Mouse (Mus musculus) bone marrow, adult 2 months (tissue): ENCODE measurements around the gene Nr5a2. TPM values are rescaled to one million over a fixed set of nuclear protein-coding genes. Genes with fewer than 3 reads are reported as not detected.

Experiments used
- H3K27ac ChIP-seq: fragments of 200-500 bp; 2 replicates; pipeline ENCODE4 v1.5.1; 2012; ENCODE audit warnings: low read depth, mild to moderate bottlenecking, control low read depth, inconsistent platforms, low read length; ENCODE audit not compliant: control insufficient read depth, poor library complexity, insufficient read depth
- H3K4me1 ChIP-seq: fragments of 200-500 bp; 2 replicates; pipeline ENCODE4 v1.6.1; 2011; ENCODE audit warnings: low read length; ENCODE audit not compliant: control insufficient read depth, insufficient read depth
- H3K4me3 ChIP-seq: fragments of 200-500 bp; replicated peaks from 2 replicates; pipeline ENCODE3; 2011; ENCODE audit warnings: mild to moderate bottlenecking, low read depth, low read length, control low read depth; ENCODE audit not compliant: control insufficient read depth
- CTCF ChIP-seq: fragments of 200-500 bp; IDR thresholded peaks from 2 replicates; pipeline ENCODE4 v1.5.1; 2011; ENCODE audit warnings: low read length, control low read depth; ENCODE audit not compliant: control insufficient read depth, insufficient read depth
- POLR2A ChIP-seq: fragments of 200-500 bp; IDR thresholded peaks from 2 replicates; pipeline ENCODE4 v1.6.1; 2011; ENCODE audit warnings: low read depth, mild to moderate bottlenecking, control low read depth, low read length, borderline replicate concordance; ENCODE audit not compliant: control insufficient read depth
- WGBS: fragments of 180-500 bp; shearing (Covaris S2); methylation state at CpG from one replicate; pipeline ENCODE4 v1.1.7; 2018; 5-methylcytosine and 5-hydroxymethylcytosine counted together
- polyA plus RNA-seq: library from polyadenylated mRNA; stranded (reverse); fragments of >200 nt; gene quantifications from 2 replicates; pipeline ENCODE4 v1.2.4, GENCODE M21; 2011; ENCODE audit warnings: low replicate concordance; ENCODE audit not compliant: missing spikeins, insufficient read depth, insufficient read length

Nr5a2 gene
- polyA plus RNA-seq, 1 experiment: 2.3 TPM

DNA sequence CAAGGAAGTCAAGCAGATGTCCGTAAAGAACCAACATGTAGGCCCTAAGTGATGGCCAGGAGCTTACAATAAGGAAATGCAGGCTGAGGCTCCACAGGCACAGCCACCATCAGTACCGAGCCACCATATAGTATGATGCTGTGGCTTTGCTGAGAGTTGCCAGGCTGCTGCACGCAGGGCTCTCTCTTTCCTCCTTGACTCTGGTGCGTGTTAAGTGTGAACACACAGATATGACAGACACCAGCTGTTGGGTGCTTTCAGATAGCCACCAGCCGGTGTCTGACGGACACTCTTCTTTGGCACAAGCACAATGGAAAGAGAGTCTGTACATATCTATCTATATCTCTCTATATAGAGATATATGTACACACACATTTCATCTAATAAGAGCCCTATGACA, 97.0 kb downstream of the Nr5a2 start:
- Histone ChIP-seq H3K4me3 (no peak overlapping the region), H3K27ac (no peak overlapping the region), H3K4me1 (no peaks in the 10 kb centered on the region)
- TF ChIP-seq CTCF (no peak), POLR2A (no peak)
- 91% methylated on average over 6 of the region's 6 CpGs for WGBS

- H3K27ac ChIP-seq: no peak overlapping the region
- no peaks in the 10 kb centered on the region for H3K4me1 ChIP-seq
- no peak overlapping the region for H3K4me3 ChIP-seq
- WGBS: 68% methylated on average over 4 of the region's 4 CpGs
- TF ChIP-seq CTCF: no peak
Measured at GRCm38 (mm10) chr1:136859454-136859853, 100.8 kb downstream of the Nr5a2 start.

- H3K4me1 ChIP-seq: no peaks in the 10 kb centered on the region
- no peak overlapping the region for H3K27ac ChIP-seq
- 42% methylated on average over 4 of the region's 4 CpGs for WGBS
- TF ChIP-seq POLR2A (no peak), CTCF (no peak)
- no peak overlapping the region for H3K4me3 ChIP-seq
Measured at GRCm38 (mm10) chr1:136858724-136859123, 101.5 kb downstream of the Nr5a2 start.

DNA sequence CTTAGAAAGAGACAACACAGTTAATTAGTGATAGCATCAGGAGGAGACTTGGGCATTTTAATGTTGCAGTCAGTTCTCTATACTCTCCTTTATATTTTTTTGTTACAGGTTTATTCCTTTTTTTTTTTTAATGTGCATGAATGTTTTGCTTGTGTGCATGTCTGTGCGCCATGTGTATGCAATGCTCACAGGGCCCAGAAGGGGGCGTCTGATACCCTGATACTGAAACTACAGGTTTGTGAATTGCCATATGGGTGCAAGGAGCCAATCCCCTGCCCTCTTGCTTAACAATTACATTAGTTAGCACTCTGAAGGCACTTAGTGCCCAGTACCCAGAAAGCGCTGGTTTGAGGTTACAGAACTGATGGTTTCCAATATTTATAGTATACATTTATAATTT, 104.1 kb downstream of the Nr5a2 start:
- no peak overlapping the region for H3K4me3 ChIP-seq
- H3K4me1 ChIP-seq: no peaks in the 10 kb centered on the region
- TF ChIP-seq POLR2A: no peak
- no peak for TF ChIP-seq CTCF
- 77% methylated on average over 3 of the region's 3 CpGs for WGBS
- no peak overlapping the region for H3K27ac ChIP-seq

DNA sequence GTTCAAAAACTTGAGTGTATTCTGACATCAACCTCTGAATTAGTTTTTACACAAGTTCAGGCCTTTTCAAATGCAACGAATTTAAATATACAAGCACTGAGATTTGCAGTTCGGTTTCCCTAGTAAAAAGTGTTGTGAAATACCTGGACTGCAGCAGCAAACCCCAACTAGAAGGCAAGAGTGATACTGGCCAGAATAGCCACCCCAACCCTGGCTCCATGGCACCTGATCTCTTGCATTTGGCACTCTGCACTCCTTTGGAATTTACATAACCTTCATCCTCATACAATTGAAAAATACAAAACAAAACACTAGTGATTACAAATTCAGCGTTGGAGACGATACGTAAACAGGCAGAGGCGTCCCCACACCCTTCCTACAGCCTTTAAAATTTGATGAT, 111.5 kb downstream of the Nr5a2 start:
- Histone ChIP-seq H3K4me3 (no peak overlapping the region), H3K4me1 (no peaks in the 10 kb centered on the region), H3K27ac (no peak overlapping the region)
- no peak for TF ChIP-seq CTCF
- TF ChIP-seq POLR2A: no peak
- WGBS: 83% methylated on average over 6 of the region's 6 CpGs

GRCm38 (mm10) chr1:136846081-136846480, 114.2 kb downstream of the Nr5a2 start:
- 72% methylated on average over 2 of the region's 2 CpGs for WGBS
- H3K4me1 ChIP-seq: no peaks in the 10 kb centered on the region
- no peak overlapping the region for H3K4me3 ChIP-seq
- no peak for TF ChIP-seq CTCF
- no peak overlapping the region for H3K27ac ChIP-seq

DNA sequence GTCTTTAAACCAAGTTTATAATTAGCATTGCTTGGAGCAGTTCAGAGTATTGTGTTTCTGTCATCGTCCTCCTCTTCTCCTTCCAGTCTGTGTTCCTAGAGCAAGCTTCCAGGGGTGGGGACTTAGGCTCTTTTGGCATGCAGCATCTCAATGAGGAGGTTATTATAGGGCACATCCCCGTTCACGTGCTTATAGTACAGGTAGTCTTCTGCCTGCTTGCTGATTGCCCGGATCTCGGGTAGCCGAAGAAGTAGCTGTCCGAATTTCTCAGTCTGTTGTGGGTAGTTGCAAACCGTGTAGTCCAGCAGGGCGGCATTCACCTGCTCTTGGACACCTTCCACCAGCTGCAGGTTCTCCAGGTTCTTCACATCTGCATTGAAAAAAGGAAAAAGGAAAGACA, 114.9 kb downstream of the Nr5a2 start:
- H3K4me3 ChIP-seq: no peak overlapping the region
- 85% methylated on average over 9 of the region's 9 CpGs for WGBS
- TF ChIP-seq POLR2A (no peak), CTCF (no peak)
- H3K4me1 ChIP-seq: no peaks in the 10 kb centered on the region
- no peak overlapping the region for H3K27ac ChIP-seq

- TF ChIP-seq POLR2A (no peak), CTCF (no peak)
- no peak overlapping the region for H3K4me3 ChIP-seq
- WGBS: 76% methylated on average over 7 of the region's 7 CpGs
- no peaks in the 10 kb centered on the region for H3K4me1 ChIP-seq
- H3K27ac ChIP-seq: no peak overlapping the region
Measured at GRCm38 (mm10) chr1:136840512-136840911, 119.7 kb downstream of the Nr5a2 start.

GRCm38 (mm10) chr1:136839202-136839601, 121.0 kb downstream of the Nr5a2 start:
- H3K4me1 ChIP-seq: no peaks in the 10 kb centered on the region
- WGBS: 73% methylated on average over 10 of the region's 10 CpGs

More at GRCm38 (mm10) chr1:136839202-136839601, 121.0 kb downstream of the Nr5a2 start:
- Histone ChIP-seq H3K4me3 (no peak overlapping the region), H3K27ac (no peak overlapping the region)
- TF ChIP-seq POLR2A (no peak), CTCF (no peak)
